Mouse (Mus musculus) neutrophil, adult 5-6 weeks (primary cell): Measurements from ENCODE around the gene Col4a3bp. TPM values are rescaled to one million over a fixed set of nuclear protein-coding genes. Genes with fewer than 3 reads are reported as not detected.

Experiments
- ATAC-seq: fragments of 151-379, 151-347 bp; 2 replicates; pipeline ENCODE4 v1.8.0; 2017; ENCODE audit warnings: mild to moderate bottlenecking, moderate TSS enrichment; ENCODE audit not compliant: insufficient number of reproducible peaks, poor library complexity, low FRiP score, severe bottlenecking; ENCODE audit errors: extremely low read depth
- total RNA-seq: library from RNA; stranded (forward); fragments of 200-1000 nt; gene quantifications from 2 replicates; pipeline ENCODE4 v1.2.3, GENCODE M21; 2017

The Col4a3bp gene
- total RNA-seq, 1 experiment from 2014 or later, result 90.4 TPM

DNA sequence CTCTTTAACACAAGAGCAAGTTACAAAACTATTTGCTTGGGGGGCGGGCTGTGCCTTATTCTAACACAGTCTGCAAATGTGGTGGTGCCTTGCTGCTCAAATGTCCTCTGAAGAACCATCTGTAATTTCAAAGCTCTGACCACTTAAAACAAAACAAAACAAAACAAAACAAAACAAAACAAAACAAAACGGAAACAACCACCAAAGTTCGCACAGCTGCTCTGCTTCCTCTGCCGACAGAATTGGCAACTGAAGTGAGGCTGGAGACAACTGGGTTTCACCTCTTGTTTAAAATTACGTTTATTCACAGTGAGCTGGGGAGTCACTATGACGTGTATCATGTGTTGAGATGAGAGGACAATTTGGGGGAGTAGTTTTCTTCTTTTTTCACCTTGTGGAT, 136.2 kb downstream of the Col4a3bp start:
- no peak for ATAC-seq

GRCm38 (mm10) chr13:96680163-96681087, 138.0 kb downstream of the Col4a3bp start:
- ATAC-seq, result no peak

GRCm38 (mm10) chr13:96681088-96681620, 138.7 kb downstream of the Col4a3bp start:
- ATAC-seq, result no peak

DNA sequence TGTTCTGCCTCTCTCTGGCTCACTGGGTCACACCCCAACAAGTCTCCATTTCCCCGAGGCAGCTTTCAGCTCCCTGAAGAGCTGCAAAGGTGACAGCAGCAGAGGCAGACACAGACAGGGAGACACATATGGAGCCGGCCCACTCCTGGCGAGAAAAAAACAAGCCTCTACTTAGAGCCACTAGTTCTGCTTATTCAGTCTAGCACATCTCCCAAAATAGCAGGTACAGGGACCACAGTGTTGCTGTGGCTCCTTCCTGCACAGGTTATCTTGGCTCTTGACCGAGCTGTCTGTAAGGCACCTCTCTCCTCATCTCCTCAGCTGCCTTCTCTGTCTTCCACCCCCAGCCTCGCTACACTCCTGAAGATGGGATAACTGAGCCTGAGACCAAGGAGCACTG, 142.4 kb downstream of the Col4a3bp start:
- ATAC-seq, result no peak

DNA sequence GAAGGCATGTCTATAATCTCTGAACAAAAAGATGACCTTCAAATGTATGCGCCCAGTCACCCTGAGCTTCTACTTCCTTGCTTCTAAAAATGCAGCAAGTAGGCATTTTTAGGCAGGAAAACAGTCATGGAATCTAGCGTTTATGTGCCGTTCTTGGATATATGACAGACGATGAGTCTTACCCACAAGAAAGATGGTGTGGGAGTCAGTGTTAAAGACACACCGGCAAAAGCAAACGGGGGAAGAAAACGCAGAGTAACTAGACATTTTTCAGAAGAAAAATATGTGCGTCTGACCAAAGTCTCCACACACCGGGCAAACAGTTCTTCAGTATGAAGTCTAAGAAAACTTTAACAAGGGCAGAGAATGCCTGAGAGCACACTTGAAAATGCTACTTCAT, 144.8 kb downstream of the Col4a3bp start:
- ATAC-seq, result no peak

Other genes with a start within 250 kb of the Col4a3bp start
- gene Poc5, start 154.3 kb upstream of the Col4a3bp start, total RNA-seq, result 24.2 and 25.4 TPM in 2 replicates
- gene Ankdd1b, start 71.4 kb upstream of the Col4a3bp start, total RNA-seq, result not detected in 2 replicates
- gene Gm17622, start 51.9 kb upstream of the Col4a3bp start, total RNA-seq, result not detected in 2 replicates
- gene Polk, start within 50 bp of the Col4a3bp start, total RNA-seq, result 12.3 and 19.2 TPM in 2 replicates
- gene Hmgcr, start 128.3 kb downstream of the Col4a3bp start, total RNA-seq, result 47.0 and 48.7 TPM in 2 replicates
- not detected in 2 replicates for gene Ankrd31, start 205.7 kb downstream of the Col4a3bp start, total RNA-seq